Comparison of ENCODE assay signal across 22 mouse cellular contexts in the genomic region with DNA sequence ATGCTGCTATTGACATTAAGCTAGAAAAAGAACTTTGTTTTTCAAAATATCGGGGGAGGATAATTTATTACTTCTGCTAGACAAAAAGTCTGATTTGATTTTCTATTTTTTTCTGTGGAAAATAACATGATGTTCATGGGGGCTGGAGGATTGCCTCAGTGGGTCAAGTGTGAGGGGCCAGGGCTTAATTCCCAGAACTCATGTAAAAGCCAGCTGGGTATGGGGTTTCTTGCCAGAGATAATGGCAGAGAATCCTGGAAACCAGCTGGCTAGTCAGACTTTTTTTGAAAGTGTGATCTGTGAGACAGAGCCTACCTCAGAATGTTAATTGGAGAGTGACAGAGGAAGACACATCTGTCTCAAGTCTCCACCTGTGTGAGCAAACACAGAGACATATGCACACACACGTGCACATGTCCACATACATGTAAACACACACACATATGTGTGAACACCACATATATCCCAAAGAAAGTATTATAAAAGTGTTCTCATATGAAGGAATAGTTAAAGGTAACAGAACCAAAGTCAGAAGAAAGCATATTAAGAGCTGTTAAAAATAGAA. TPM values are rescaled to one million over a fixed set of nuclear protein-coding genes. Genes with fewer than 3 reads are reported as not detected.
"Had no signal": no experiment of that assay in that cellular context is flagged by ENCODE, and none has a peak within 500 bp of the region (broad histone marks: within the 10 kb centered on the region; RNA-seq: fewer than 3 reads in every experiment).

No protein-coding gene starts in this region.

- H3K36me3 ChIP-seq: midbrain, embryonic 10.5 days; midbrain, embryonic 12.5 days; neural tube, embryonic 13.5 days; neural tube, embryonic 15.5 days; stomach, embryonic 15.5 days had no signal

- H3K4me1 ChIP-seq: midbrain, embryonic 10.5 days; midbrain, embryonic 12.5 days; neural tube, embryonic 13.5 days; neural tube, embryonic 15.5 days; stomach, embryonic 15.5 days had no signal

- DNase-seq: lung, embryonic 14.5 days; lung, postnatal 10 days; lung, postnatal 4 days; midbrain, embryonic 14.5 days; retina, postnatal 1 day; right cerebral cortex, adult 18-20 months; right cerebral cortex, postnatal 25 days; right cerebral cortex, postnatal 4 days; spleen, adult 18-20 months; thymus, adult 2 months; thymus, postnatal 25 days; thymus, postnatal 4 days had no signal

- H3K27ac ChIP-seq: midbrain, embryonic 10.5 days; midbrain, embryonic 12.5 days; neural tube, embryonic 13.5 days; neural tube, embryonic 15.5 days; stomach, embryonic 15.5 days; stomach, postnatal 0 days had no signal

- H3K9ac ChIP-seq: lung, embryonic 14.5 days; midbrain, embryonic 12.5 days; neural tube, embryonic 13.5 days; neural tube, embryonic 15.5 days; stomach, embryonic 15.5 days had no signal

- H3K9me3 ChIP-seq: midbrain, embryonic 10.5 days; midbrain, embryonic 12.5 days; neural tube, embryonic 15.5 days; stomach, embryonic 15.5 days had no signal

- ATAC-seq: midbrain, embryonic 16.5 days had no signal

- H3K4me2 ChIP-seq: lung, embryonic 14.5 days; midbrain, embryonic 12.5 days; neural tube, embryonic 13.5 days; neural tube, embryonic 15.5 days; stomach, embryonic 15.5 days had no signal

- H3K27me3 ChIP-seq: midbrain, embryonic 12.5 days; neural tube, embryonic 13.5 days; neural tube, embryonic 15.5 days; stomach, embryonic 15.5 days had no signal

- H3K4me3 ChIP-seq: midbrain, embryonic 10.5 days; midbrain, embryonic 12.5 days; myocyte; neural tube, embryonic 13.5 days; neural tube, embryonic 15.5 days; stomach, embryonic 15.5 days had no signal

RNA-seq across cellular contexts. Expression of a gene that starts 25.2 kb away (rescaled TPM):
- total RNA-seq: megakaryocyte, adult 5-6 weeks; megakaryocyte-erythroid progenitor cell, adult 5-6 weeks had no signal
